8 mouse cellular contexts compared by ENCODE assay signal in genomic region chr13:54799701-54800100, GRCm38 (mm10). TPM values are rescaled to one million over a fixed set of nuclear protein-coding genes. Genes with fewer than 3 reads are reported as not detected.
DNase-seq lines count a peak whose midpoint lies in the region; ATAC-seq and TF ChIP-seq lines count a peak whose summit lies in the region.

No protein-coding gene starts in this region.

- peaks cover 14% of the 10 kb centered on the region for H3K27me3 ChIP-seq in embryonic facial prominence, embryonic 15.5 days
- H3K27me3 ChIP-seq in heart, embryonic 10.5 days (ENCODE audit: insufficient read depth, poor library complexity, severe bottlenecking) = peaks cover 44% of the 10 kb centered on the region
- H3K27me3 ChIP-seq in kidney, embryonic 15.5 days = peaks cover 36% of the 10 kb centered on the region; the same call in 1 of the 2 replicates
- H3K27me3 ChIP-seq in liver, embryonic 13.5 days = peaks cover 6% of the 10 kb centered on the region; the same call in 1 of the 2 replicates
- peaks cover 20% of the 10 kb centered on the region for H3K27me3 ChIP-seq in neural tube, embryonic 13.5 days
- H3K27me3 ChIP-seq in stomach, postnatal 0 days (ENCODE audit: control insufficient read depth, insufficient read depth, low read length) = no peaks in the 10 kb centered on the region

- no peaks in the 10 kb centered on the region for H3K36me3 ChIP-seq in embryonic facial prominence, embryonic 15.5 days
- H3K36me3 ChIP-seq in heart, embryonic 10.5 days = no peaks in the 10 kb centered on the region
- no peaks in the 10 kb centered on the region for H3K36me3 ChIP-seq in kidney, embryonic 15.5 days
- no peaks in the 10 kb centered on the region for H3K36me3 ChIP-seq in liver, embryonic 13.5 days
- no peaks in the 10 kb centered on the region for H3K36me3 ChIP-seq in neural tube, embryonic 13.5 days
- no peaks in the 10 kb centered on the region for H3K36me3 ChIP-seq in stomach, postnatal 0 days (ENCODE audit: control insufficient read depth, insufficient read depth, low read length)

- peak overlapping the region; percentile 36 for H3K4me2 ChIP-seq in embryonic facial prominence, embryonic 15.5 days (replicated peaks)
- H3K4me2 ChIP-seq in kidney, embryonic 15.5 days = peak overlapping the region; percentile 38
- no peak overlapping the region for H3K4me2 ChIP-seq in liver, embryonic 13.5 days
- H3K4me2 ChIP-seq in neural tube, embryonic 13.5 days = peak overlapping the region; percentile 28; the same call in 1 of the 2 replicates
- H3K4me2 ChIP-seq in stomach, postnatal 0 days (replicated peaks; ENCODE audit: low read depth) = no peak overlapping the region

- H3K9me3 ChIP-seq in embryonic facial prominence, embryonic 15.5 days (replicated peaks) = no peaks in the 10 kb centered on the region
- no peaks in the 10 kb centered on the region for H3K9me3 ChIP-seq in heart, embryonic 10.5 days
- no peaks in the 10 kb centered on the region for H3K9me3 ChIP-seq in kidney, embryonic 15.5 days (replicated peaks)
- no peaks in the 10 kb centered on the region for H3K9me3 ChIP-seq in liver, embryonic 13.5 days (replicated peaks)
- H3K9me3 ChIP-seq in neural tube, embryonic 13.5 days = no peaks in the 10 kb centered on the region
- H3K9me3 ChIP-seq in stomach, postnatal 0 days (ENCODE audit: control insufficient read depth, low read length) = no peaks in the 10 kb centered on the region

- ATAC-seq in embryonic facial prominence, embryonic 15.5 days (ENCODE audit: insufficient number of reproducible peaks, low FRiP score, low TSS enrichment, low read depth) = no peak
- no peak for ATAC-seq in kidney, embryonic 15.5 days (replicated peaks; ENCODE audit: low FRiP score)
- no peak for ATAC-seq in liver, embryonic 13.5 days (ENCODE audit: low read depth)
- peak; percentile 34; the same call in 1 of the 2 replicates for ATAC-seq in neural tube, embryonic 13.5 days (ENCODE audit: low read depth)
- no peak; the same call in 1 of the 2 replicates for ATAC-seq in stomach, postnatal 0 days (ENCODE audit: low FRiP score, low TSS enrichment)

- no peak overlapping the region for H3K9ac ChIP-seq in embryonic facial prominence, embryonic 15.5 days
- H3K9ac ChIP-seq in kidney, embryonic 15.5 days = no peak overlapping the region
- H3K9ac ChIP-seq in liver, embryonic 13.5 days = no peak overlapping the region
- H3K9ac ChIP-seq in neural tube, embryonic 13.5 days = no peak overlapping the region
- H3K9ac ChIP-seq in stomach, postnatal 0 days (ENCODE audit: low read length) = no peak overlapping the region

- no peak overlapping the region for H3K4me3 ChIP-seq in embryonic facial prominence, embryonic 15.5 days (replicated peaks)
- peak overlapping the region; percentile 31; the same call in 1 of the 2 replicates for H3K4me3 ChIP-seq in heart, embryonic 10.5 days
- no peak overlapping the region for H3K4me3 ChIP-seq in kidney, embryonic 15.5 days (replicated peaks)
- H3K4me3 ChIP-seq in liver, embryonic 13.5 days (replicated peaks) = no peak overlapping the region
- no peak overlapping the region for H3K4me3 ChIP-seq in neural tube, embryonic 13.5 days
- no peak overlapping the region for H3K4me3 ChIP-seq in stomach, postnatal 0 days (ENCODE audit: low read depth, low read length)

- TF ChIP-seq EP300 in stomach, postnatal 0 days (optimal IDR thresholded peaks at IDR 0.05) = no peak

- 21% methylated on average over 9 of the region's 9 CpGs for WGBS in embryonic facial prominence, embryonic 15.5 days
- 15% methylated on average over 9 of the region's 9 CpGs for WGBS in heart, embryonic 10.5 days
- 22% methylated on average over 9 of the region's 9 CpGs for WGBS in kidney, embryonic 15.5 days
- 24% methylated on average over 9 of the region's 9 CpGs for WGBS in liver, embryonic 13.5 days (ENCODE audit: insufficient replicate concordance)
- 23% methylated on average over 9 of the region's 9 CpGs for WGBS in neural tube, embryonic 13.5 days
- 12% methylated on average over 9 of the region's 9 CpGs for WGBS in stomach, postnatal 0 days

- TF ChIP-seq CTCF in stomach, postnatal 0 days (IDR thresholded peaks at IDR 0.05; ENCODE audit: low read depth) = peak; percentile 95

- no peaks in the 10 kb centered on the region for H3K4me1 ChIP-seq in embryonic facial prominence, embryonic 15.5 days
- no peaks in the 10 kb centered on the region for H3K4me1 ChIP-seq in heart, embryonic 10.5 days
- 0 out of 2 replicates have a peak, but pooled peaks cover 2% of the 10 kb centered on the region for H3K4me1 ChIP-seq in kidney, embryonic 15.5 days
- no peaks in the 10 kb centered on the region for H3K4me1 ChIP-seq in liver, embryonic 13.5 days (replicated peaks)
- no peaks in the 10 kb centered on the region for H3K4me1 ChIP-seq in neural tube, embryonic 13.5 days (replicated peaks)
- H3K4me1 ChIP-seq in stomach, postnatal 0 days (replicated peaks; ENCODE audit: control insufficient read depth, insufficient read depth) = no peaks in the 10 kb centered on the region

- DNase-seq in CD4-positive helper T cell, adult 2 months (ENCODE audit: low read depth, low spot score) = peak; percentile 62
- peak; percentile 77 to 81 for DNase-seq in adrenal gland, postnatal 36 days
- DNase-seq in heart, embryonic 10.5 days (ENCODE audit: low spot score) = no peak
- DNase-seq in liver, embryonic 13.5 days = peak; percentile 33
- peak; percentile 74 for DNase-seq in stomach, postnatal 0 days (ENCODE audit: low spot score)

- H3K27ac ChIP-seq in embryonic facial prominence, embryonic 15.5 days (replicated peaks) = no peak overlapping the region
- no peak overlapping the region for H3K27ac ChIP-seq in heart, embryonic 10.5 days
- H3K27ac ChIP-seq in kidney, embryonic 15.5 days = no peak overlapping the region
- H3K27ac ChIP-seq in liver, embryonic 13.5 days = no peak overlapping the region
- H3K27ac ChIP-seq in neural tube, embryonic 13.5 days (replicated peaks) = no peak overlapping the region
- no peak overlapping the region for H3K27ac ChIP-seq in stomach, postnatal 0 days (replicated peaks)

RNA-seq across cellular contexts. Expression of gene Tspan17, which starts 10.5 kb away (rescaled TPM):
- 10 to 100 TPM; 24.0 to 33.4 TPM for total RNA-seq in adrenal gland, postnatal 36 days (2021)
- polyA plus RNA-seq in embryonic facial prominence, embryonic 15.5 days (2015; fragmentation: Nextera tagmentation; extraction: Ambion mirVana) = 9.2 and 11.3 TPM in 2 replicates
- 5.2 and 5.6 TPM in 2 replicates for polyA plus RNA-seq in heart, embryonic 10.5 days (2016; fragmentation: Nextera tagmentation; extraction: Ambion mirVana)
- 11.4 and 13.4 TPM in 2 replicates for polyA plus RNA-seq in kidney, embryonic 15.5 days (2015; fragmentation: Nextera tagmentation; extraction: Ambion mirVana)
- 1.5 and 2.0 TPM in 2 replicates for polyA plus RNA-seq in liver, embryonic 13.5 days (2015; fragmentation: Nextera tagmentation; extraction: Ambion mirVana)
- polyA plus RNA-seq in neural tube, embryonic 13.5 days (2015; fragmentation: Nextera tagmentation; extraction: Ambion mirVana) = 69.2 and 80.8 TPM in 2 replicates
- 15.4 and 16.8 TPM in 2 replicates for polyA plus RNA-seq in stomach, postnatal 0 days (2015; fragmentation: Nextera tagmentation; extraction: Ambion mirVana)

RNA-seq across cellular contexts. Expression of gene Eif4e1b, which starts 15.9 kb away (rescaled TPM):
- not detected for total RNA-seq in adrenal gland, postnatal 36 days (2021)
- polyA plus RNA-seq in embryonic facial prominence, embryonic 15.5 days (2015; fragmentation: Nextera tagmentation; extraction: Ambion mirVana) = not detected in 2 replicates
- not detected in 2 replicates for polyA plus RNA-seq in heart, embryonic 10.5 days (2016; fragmentation: Nextera tagmentation; extraction: Ambion mirVana)
- not detected in 2 replicates for polyA plus RNA-seq in kidney, embryonic 15.5 days (2015; fragmentation: Nextera tagmentation; extraction: Ambion mirVana)
- polyA plus RNA-seq in liver, embryonic 13.5 days (2015; fragmentation: Nextera tagmentation; extraction: Ambion mirVana) = not detected in 2 replicates
- polyA plus RNA-seq in neural tube, embryonic 13.5 days (2015; fragmentation: Nextera tagmentation; extraction: Ambion mirVana) = not detected in 2 replicates
- polyA plus RNA-seq in stomach, postnatal 0 days (2015; fragmentation: Nextera tagmentation; extraction: Ambion mirVana) = not detected in 2 replicates

RNA-seq across cellular contexts. Expression of gene Sncb, which starts 33.3 kb away (rescaled TPM):
- total RNA-seq in adrenal gland, postnatal 36 days (2021) = 1 to 10 TPM; 1.1 to 1.9 TPM
- 0.28 TPM in 1 of 2 replicates, not detected in the other for polyA plus RNA-seq in embryonic facial prominence, embryonic 15.5 days (2015; fragmentation: Nextera tagmentation; extraction: Ambion mirVana)
- 0.13 TPM in 1 of 2 replicates, not detected in the other for polyA plus RNA-seq in heart, embryonic 10.5 days (2016; fragmentation: Nextera tagmentation; extraction: Ambion mirVana)
- polyA plus RNA-seq in kidney, embryonic 15.5 days (2015; fragmentation: Nextera tagmentation; extraction: Ambion mirVana) = 0.15 and 0.29 TPM in 2 replicates
- polyA plus RNA-seq in liver, embryonic 13.5 days (2015; fragmentation: Nextera tagmentation; extraction: Ambion mirVana) = not detected in 2 replicates
- 21.1 and 21.6 TPM in 2 replicates for polyA plus RNA-seq in neural tube, embryonic 13.5 days (2015; fragmentation: Nextera tagmentation; extraction: Ambion mirVana)
- 0.29 and 0.61 TPM in 2 replicates for polyA plus RNA-seq in stomach, postnatal 0 days (2015; fragmentation: Nextera tagmentation; extraction: Ambion mirVana)

RNA-seq across cellular contexts. Expression of gene Gprin1, which starts 50.0 kb away (rescaled TPM):
- 1 to 10 TPM; 2.9 to 3.1 TPM for total RNA-seq in adrenal gland, postnatal 36 days (2021)
- polyA plus RNA-seq in embryonic facial prominence, embryonic 15.5 days (2015; fragmentation: Nextera tagmentation; extraction: Ambion mirVana) = 0.65 and 0.75 TPM in 2 replicates
- polyA plus RNA-seq in heart, embryonic 10.5 days (2016; fragmentation: Nextera tagmentation; extraction: Ambion mirVana) = 0.03 and 0.06 TPM in 2 replicates
- polyA plus RNA-seq in kidney, embryonic 15.5 days (2015; fragmentation: Nextera tagmentation; extraction: Ambion mirVana) = 0.14 and 0.27 TPM in 2 replicates
- polyA plus RNA-seq in liver, embryonic 13.5 days (2015; fragmentation: Nextera tagmentation; extraction: Ambion mirVana) = 0.02 and 0.05 TPM in 2 replicates
- 12.2 and 17.5 TPM in 2 replicates for polyA plus RNA-seq in neural tube, embryonic 13.5 days (2015; fragmentation: Nextera tagmentation; extraction: Ambion mirVana)
- 0.27 and 0.31 TPM in 2 replicates for polyA plus RNA-seq in stomach, postnatal 0 days (2015; fragmentation: Nextera tagmentation; extraction: Ambion mirVana)

Comparison
In these comparisons a context has a peak if more than half of its experiments do, and no peak if none do; other contexts are left out.
1. H3K4me2 ChIP-seq: peak in embryonic facial prominence, embryonic 15.5 days (single experiment), kidney, embryonic 15.5 days (single experiment) and neural tube, embryonic 13.5 days (single experiment); none in liver, embryonic 13.5 days (single experiment) and stomach, postnatal 0 days (single experiment).
2. RNA of gene Sncb, which starts 33.3 kb away (polyA plus RNA-seq): 21.1 to 21.6 TPM in neural tube, embryonic 13.5 days; 0.29 to 0.61 TPM in stomach, postnatal 0 days, 0.15 to 0.29 TPM in kidney, embryonic 15.5 days, 0.28 TPM in embryonic facial prominence, embryonic 15.5 days, 0.13 TPM in heart, embryonic 10.5 days and not detected in liver, embryonic 13.5 days; every median in the first group is over 10 times any median in the second.